Mouse (Mus musculus) MEL (cell line): ENCODE results near the gene Ccdc141. TPM values are rescaled to one million over a fixed set of nuclear protein-coding genes. Genes with fewer than 3 reads are reported as not detected.

Experiments
- DNase-seq: peaks from one replicate; pipeline ENCODE4 v3.0.0; 2011; ENCODE audit warnings: low read depth, low spot score
- H3K27ac ChIP-seq: 2 replicates; pipeline ENCODE4 v1.5.1; 2012; ENCODE audit warnings: low read depth, mild to moderate bottlenecking, control low read depth, low read length, moderate library complexity; ENCODE audit not compliant: control insufficient read depth
- H3K27me3 ChIP-seq, 2 experiments: fragments of 150-350 bp in 1 of 2; sonication (generic) in 1 of 2; 2 replicates each; pipeline ENCODE4 v1.6.1; 2012; ENCODE audit warnings: low read length in 2 of 2, mild to moderate bottlenecking in 2 of 2, improper control_type of control experiment in 1 of 2, moderate library complexity in 1 of 2; ENCODE audit not compliant: insufficient read depth in 2 of 2, control insufficient read depth in 1 of 2
- H3K36me3 ChIP-seq, 2 experiments: 2 replicates each; pipeline ENCODE4 v1.6.1; 2012 to 2014; ENCODE audit warnings: low read length in 2 of 2, improper control_type of control experiment in 1 of 2, inconsistent platforms in 1 of 2, mild to moderate bottlenecking in 1 of 2; ENCODE audit not compliant: insufficient read depth in 2 of 2, control insufficient read depth in 1 of 2
- H3K4me1 ChIP-seq, 2 experiments: fragments of 150-350 bp in 1 of 2; sonication (generic) in 1 of 2; 2 replicates each; pipeline ENCODE4 v1.6.1; 2012; ENCODE audit warnings: low read length in 2 of 2, improper control_type of control experiment in 1 of 2, mild to moderate bottlenecking in 1 of 2; ENCODE audit not compliant: insufficient read depth in 2 of 2, control insufficient read depth in 1 of 2
- H3K4me3 ChIP-seq, 2 experiments: fragments of 150-350 bp in 1 of 2; sonication (generic) in 1 of 2; 2 replicates each; pipeline ENCODE4 v1.5.1; 2012; ENCODE audit warnings: low read depth in 2 of 2, low read length in 2 of 2, mild to moderate bottlenecking in 2 of 2, moderate library complexity in 2 of 2, control low read depth in 1 of 2, improper control_type of control experiment in 1 of 2; ENCODE audit not compliant: control insufficient read depth in 1 of 2, insufficient read depth in 1 of 2
- H3K79me2 ChIP-seq: 2 replicates; pipeline ENCODE4 v1.6.1; 2012; ENCODE audit warnings: mild to moderate bottlenecking, low read length, moderate library complexity; ENCODE audit not compliant: control insufficient read depth, poor library complexity, insufficient read depth
- H3K9ac ChIP-seq: 2 replicates; pipeline ENCODE4 v1.6.1; 2012; ENCODE audit warnings: low read depth, mild to moderate bottlenecking, control low read depth, low read length, moderate library complexity; ENCODE audit not compliant: control insufficient read depth, poor library complexity, severe bottlenecking
- H3K9me3 ChIP-seq: fragments of 150-350 bp; sonication (generic); replicated peaks from 2 replicates; pipeline ENCODE4 v1.6.1; 2012; ENCODE audit warnings: mild to moderate bottlenecking, low read length, improper control_type of control experiment, moderate library complexity; ENCODE audit not compliant: insufficient read depth
- BHLHE40 ChIP-seq: IDR thresholded peaks from 2 replicates; pipeline ENCODE4 v1.6.1; 2012; ENCODE audit warnings: low read depth, mild to moderate bottlenecking, inconsistent platforms, low read length, improper control_type of control experiment, borderline replicate concordance
- CHD1 ChIP-seq: IDR thresholded peaks from 2 replicates; pipeline ENCODE4 v1.6.1; 2012; ENCODE audit warnings: low read depth, mild to moderate bottlenecking, inconsistent platforms, low read length, improper control_type of control experiment
- ELF1 ChIP-seq: IDR thresholded peaks from 2 replicates; pipeline ENCODE4 v1.6.1; 2014; ENCODE audit warnings: low read depth, mild to moderate bottlenecking, inconsistent platforms, low read length, improper control_type of control experiment, moderate library complexity
- EP300 ChIP-seq, 2 experiments: IDR thresholded peaks; 2 replicates each; pipeline ENCODE4 v1.6.1; 2011; ENCODE audit warnings: improper control_type of control experiment in 2 of 2, low read length in 2 of 2, low read depth in 1 of 2, mild to moderate bottlenecking in 1 of 2
- GABPA ChIP-seq: IDR thresholded peaks from 2 replicates; pipeline ENCODE4 v1.6.1; 2012; ENCODE audit warnings: low read depth, mild to moderate bottlenecking, inconsistent platforms, low read length, improper control_type of control experiment, moderate library complexity
- GATA1 ChIP-seq: IDR thresholded peaks from 2 replicates; pipeline ENCODE4 v1.6.1; 2011; ENCODE audit warnings: low read depth, low read length, improper control_type of control experiment
- HCFC1 ChIP-seq: IDR thresholded peaks from 2 replicates; pipeline ENCODE4 v1.6.1; 2012; ENCODE audit warnings: low read depth, mild to moderate bottlenecking, inconsistent platforms, low read length, improper control_type of control experiment, moderate library complexity
- KAT2A ChIP-seq: conservative IDR thresholded peaks from 2 replicates; pipeline ENCODE4 v1.6.1; 2012; ENCODE audit warnings: low read depth, low read length, improper control_type of control experiment, inconsistent platforms
- MAFK ChIP-seq: IDR thresholded peaks from 2 replicates; pipeline ENCODE4 v1.6.1; 2011; ENCODE audit warnings: low read depth, mild to moderate bottlenecking, low read length, improper control_type of control experiment, borderline replicate concordance
- MAX ChIP-seq: IDR thresholded peaks from 2 replicates; pipeline ENCODE4 v1.6.1; 2011; ENCODE audit warnings: low read length, improper control_type of control experiment
- MAZ ChIP-seq: IDR thresholded peaks from 2 replicates; pipeline ENCODE4 v1.6.1; 2012; ENCODE audit warnings: low read depth, mild to moderate bottlenecking, inconsistent platforms, low read length, improper control_type of control experiment
- MYB ChIP-seq: IDR thresholded peaks from 2 replicates; pipeline ENCODE4 v1.6.1; 2011; ENCODE audit warnings: mild to moderate bottlenecking, low read depth, low read length, improper control_type of control experiment
- MYC ChIP-seq: IDR thresholded peaks from 2 replicates; pipeline ENCODE4 v1.6.1; 2011; ENCODE audit warnings: low read depth, mild to moderate bottlenecking, low read length, improper control_type of control experiment, moderate library complexity
- NELFE ChIP-seq: IDR thresholded peaks from 2 replicates; pipeline ENCODE4 v1.6.1; 2011; ENCODE audit warnings: low read depth, low read length, improper control_type of control experiment
- POLR2A ChIP-seq, 2 experiments: IDR thresholded peaks; 2 replicates each; pipeline ENCODE4 v1.6.1; 2011 to 2012; ENCODE audit warnings: low read length in 2 of 2, mild to moderate bottlenecking in 2 of 2, control low read depth in 1 of 2, improper control_type of control experiment in 1 of 2, low read depth in 1 of 2, moderate library complexity in 1 of 2; ENCODE audit not compliant: control insufficient read depth in 1 of 2, insufficient read depth in 1 of 2, poor library complexity in 1 of 2
- POLR2AphosphoS2 ChIP-seq: IDR thresholded peaks from 2 replicates; pipeline ENCODE4 v1.6.1; 2011; ENCODE audit warnings: low read length, improper control_type of control experiment
- POLR2AphosphoS5 ChIP-seq: IDR thresholded peaks from 2 replicates; pipeline ENCODE4 v1.6.1; 2012; ENCODE audit warnings: low read depth, borderline replicate concordance, mild to moderate bottlenecking, inconsistent platforms, low read length, moderate library complexity, mixed read lengths
- RCOR1 ChIP-seq: IDR thresholded peaks from 2 replicates; pipeline ENCODE4 v1.6.1; 2012; ENCODE audit warnings: low read depth, mild to moderate bottlenecking, inconsistent platforms, low read length, improper control_type of control experiment
- SIN3A ChIP-seq: IDR thresholded peaks from 2 replicates; pipeline ENCODE4 v1.6.1; 2012; ENCODE audit warnings: low read length, improper control_type of control experiment, inconsistent platforms
- SMC3 ChIP-seq: IDR thresholded peaks from 2 replicates; pipeline ENCODE4 v1.6.1; 2011; ENCODE audit warnings: low read depth, low read length, improper control_type of control experiment
- TBP ChIP-seq: IDR thresholded peaks from 2 replicates; pipeline ENCODE4 v1.8.0; 2011; ENCODE audit warnings: low read depth, low read length, improper control_type of control experiment
- TCF12 ChIP-seq: IDR thresholded peaks from 2 replicates; pipeline ENCODE4 v1.6.1; 2014; ENCODE audit warnings: low read depth, mild to moderate bottlenecking, inconsistent platforms, low read length, improper control_type of control experiment, moderate library complexity
- UBTF ChIP-seq: IDR thresholded peaks from 2 replicates; pipeline ENCODE4 v1.6.1; 2012; ENCODE audit warnings: low read depth, mild to moderate bottlenecking, inconsistent platforms, low read length, improper control_type of control experiment, moderate library complexity, borderline replicate concordance; ENCODE audit not compliant: insufficient read depth
- ZC3H11A ChIP-seq: IDR thresholded peaks from 2 replicates; pipeline ENCODE4 v1.6.1; 2012; ENCODE audit warnings: low read depth, mild to moderate bottlenecking, inconsistent platforms, low read length, improper control_type of control experiment
- polyA plus RNA-seq, 2 experiments: library from polyadenylated mRNA; stranded (reverse) in 1 of 2; unstranded in 1 of 2; fragments of >175 nt in 1 of 2; fragments of >200 nt in 1 of 2; gene quantifications; 2 replicates each; pipeline versions ENCODE4 v1.2.1 to v1.2.4; 2012; ENCODE audit warnings: low replicate concordance in 2 of 2, low read depth in 1 of 2; ENCODE audit not compliant: insufficient read length in 2 of 2, insufficient read depth in 1 of 2, missing spikeins in 1 of 2
- total RNA-seq: library from RNA; depleted of rRNA; stranded (reverse); fragments of 300-350 nt; gene quantifications from 2 replicates; pipeline ENCODE4 v1.2.3, GENCODE M21; 2012

Ccdc141 gene
- total and polyA plus RNA-seq, 3 experiments: 0.54 to 1.1 TPM; not detected in 1

DNA sequence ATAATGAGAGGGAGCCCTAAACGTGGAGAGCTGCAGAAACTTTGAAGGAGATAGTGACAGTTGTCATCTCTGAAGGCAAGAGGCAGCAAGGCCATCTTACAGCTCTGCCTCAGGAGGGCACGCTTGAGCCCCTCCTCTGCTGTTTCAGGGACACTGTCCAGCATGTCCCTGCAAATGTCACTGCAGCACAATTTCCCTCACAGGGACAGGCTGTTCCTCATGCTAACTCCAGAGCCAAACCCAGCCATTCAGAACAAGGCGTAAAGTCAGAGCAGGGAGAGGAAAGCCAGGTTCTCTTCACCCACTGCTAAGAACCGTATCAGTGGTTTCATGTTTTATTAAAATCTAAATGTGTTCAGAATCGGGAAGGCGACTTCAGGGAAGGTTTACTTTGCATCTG lies 192.8 kb downstream of the Ccdc141 start:
- Histone ChIP-seq H3K79me2 (no peaks in the 10 kb centered on the region), H3K9me3 (no peaks in the 10 kb centered on the region), H3K4me1 (no peaks in the 10 kb centered on the region), H3K9ac (no peak overlapping the region), H3K36me3 (no peaks in the 10 kb centered on the region), H3K4me3 (no peak overlapping the region), H3K27me3 (no peaks in the 10 kb centered on the region), H3K27ac (no peak overlapping the region)
- TF ChIP-seq ZC3H11A (no peak), TBP (no peak), POLR2AphosphoS2 (no peak), NELFE (no peak), HCFC1 (no peak), MYB (no peak), POLR2A (IDR thresholded peaks at IDR 0.05; ENCODE audit: control insufficient read depth in 1 of 2, insufficient read depth in 1 of 2, low read depth in 1 of 2, low read length in 2 of 2, poor library complexity in 1 of 2) (no peak), ELF1 (no peak), RCOR1 (no peak), GABPA (no peak), BHLHE40 (no peak)
- no peak for DNase-seq

DNA sequence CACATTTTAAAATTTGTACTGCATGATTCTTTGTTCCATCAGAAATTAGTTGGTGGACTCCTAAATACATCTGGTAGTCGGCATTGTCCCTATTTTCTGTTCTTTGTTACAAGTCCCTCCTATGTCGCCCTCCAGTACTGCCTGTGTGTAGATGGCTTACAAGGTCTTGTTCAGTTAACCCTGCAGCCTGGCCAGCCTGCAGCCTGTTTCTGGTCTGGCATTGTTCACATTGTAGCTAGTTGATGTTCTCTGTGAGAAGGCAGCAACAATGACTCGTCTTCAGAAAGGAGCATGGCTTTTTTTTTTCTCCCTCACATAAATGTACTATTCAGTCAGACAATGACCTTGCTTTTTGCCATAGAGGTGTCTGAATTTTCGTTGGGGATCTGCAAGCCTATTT lies 198.4 kb downstream of the Ccdc141 start:
- Histone ChIP-seq H3K4me1 (no peaks in the 10 kb centered on the region), H3K79me2 (no peaks in the 10 kb centered on the region), H3K27me3 (no peaks in the 10 kb centered on the region), H3K36me3 (no peaks in the 10 kb centered on the region), H3K9ac (no peak overlapping the region), H3K4me3 (no peak overlapping the region), H3K9me3 (no peaks in the 10 kb centered on the region), H3K27ac (no peak overlapping the region)
- TF ChIP-seq MYC (no peak), GATA1 (no peak), SIN3A (no peak), TCF12 (no peak), NELFE (no peak), CHD1 (no peak), MAZ (no peak), UBTF (no peak), SMC3 (no peak), HCFC1 (no peak), POLR2AphosphoS5 (no peak), EP300 (IDR thresholded peaks at IDR 0.05; ENCODE audit: low read depth in 1 of 2, low read length in 2 of 2) (no peak), MAX (no peak), KAT2A (no peak), ZC3H11A (no peak), MAFK (no peak)
- DNase-seq: no peak
